Mouse (Mus musculus): Measurements from ENCODE around the gene Gm20388. TPM values are rescaled to one million over a fixed set of nuclear protein-coding genes. Genes with fewer than 3 reads are reported as not detected.
"Not testable (repeated sequence)": the region's sequence is repeated elsewhere in the genome, so short reads cannot be mapped to it uniquely, and the experiment has no call there.

The Gm20388 gene
- polyA plus RNA-seq, 1 experiment, result not detected

DNA sequence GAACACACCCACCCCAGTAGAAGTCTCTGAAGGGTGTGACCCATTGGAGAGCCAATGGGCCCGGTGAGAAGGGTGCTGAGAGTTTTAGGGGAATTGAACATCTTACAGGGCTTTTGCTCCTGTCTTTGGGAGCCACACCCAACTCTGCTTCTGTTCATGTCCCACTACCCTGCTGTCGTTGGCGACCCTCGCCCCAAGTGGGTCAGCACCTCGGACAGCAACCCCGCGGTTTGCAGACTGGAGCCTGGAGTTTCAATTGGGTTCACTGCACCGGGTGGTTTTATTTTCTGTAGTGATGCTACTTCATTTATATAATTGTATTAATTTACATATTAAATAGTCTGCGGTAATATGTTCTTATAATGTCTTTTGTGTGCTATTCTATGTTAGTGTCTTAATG, 3503.6 kb downstream of the Gm20388 start:
- H3K4me3 ChIP-seq (ENCODE audit: insufficient read depth, low read depth, low read length), result peak overlapping the region; percentile 79
- H3K27ac ChIP-seq (ENCODE audit: insufficient read depth, low read depth, low read length), result no peak overlapping the region
- TF ChIP-seq CTCF (IDR thresholded peaks at IDR 0.05; ENCODE audit: insufficient read depth, low read depth, low read length) (no peak), POLR2A (IDR thresholded peaks at IDR 0.05; ENCODE audit: insufficient read depth, low read depth, low read length) (no peak)
- peaks cover 31% of the 10 kb centered on the region for H3K4me1 ChIP-seq (ENCODE audit: control insufficient read depth, insufficient read depth, low read length)
- 5% methylated on average over 9 of the region's 9 CpGs for WGBS

DNA sequence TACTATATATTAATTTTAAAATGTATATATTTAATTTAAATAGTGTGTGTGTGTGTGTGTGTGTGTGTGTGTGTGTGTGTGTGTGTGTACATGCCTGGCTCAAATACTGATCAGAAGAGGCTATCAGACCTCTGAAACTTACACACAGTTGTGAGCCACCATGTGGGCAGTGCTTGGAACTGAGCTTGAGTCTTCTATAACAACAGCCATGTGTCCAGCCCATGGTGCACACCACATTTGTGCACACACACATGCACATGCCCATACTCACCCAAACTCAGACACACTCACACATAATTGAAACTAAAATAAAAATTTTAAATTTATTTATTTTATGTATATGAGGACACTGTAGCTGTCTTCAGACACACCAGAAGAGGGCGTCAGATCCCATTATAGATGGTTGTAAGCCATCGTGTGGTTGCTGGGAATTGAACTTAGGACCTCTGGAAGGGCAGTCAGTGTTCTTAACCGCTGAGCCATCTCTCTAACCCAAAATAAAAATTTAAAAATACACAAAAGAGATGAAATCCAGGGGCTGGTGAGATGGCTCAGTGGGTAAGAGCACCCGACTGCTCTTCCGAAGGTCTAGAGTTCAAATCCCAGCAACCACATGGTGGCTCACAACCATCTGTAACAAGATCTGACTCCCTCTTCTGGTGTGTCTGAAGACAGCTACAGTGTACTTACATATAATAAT, 3504.5 kb downstream of the Gm20388 start:
- not testable (repeated sequence) for H3K4me3 ChIP-seq (ENCODE audit: insufficient read depth, low read depth, low read length); H3K27ac ChIP-seq (ENCODE audit: insufficient read depth, low read depth, low read length)
- 71% methylated on average over 5 of the region's 5 CpGs for WGBS
- peaks cover 27% of the 10 kb centered on the region for H3K4me1 ChIP-seq (ENCODE audit: control insufficient read depth, insufficient read depth, low read length)

DNA sequence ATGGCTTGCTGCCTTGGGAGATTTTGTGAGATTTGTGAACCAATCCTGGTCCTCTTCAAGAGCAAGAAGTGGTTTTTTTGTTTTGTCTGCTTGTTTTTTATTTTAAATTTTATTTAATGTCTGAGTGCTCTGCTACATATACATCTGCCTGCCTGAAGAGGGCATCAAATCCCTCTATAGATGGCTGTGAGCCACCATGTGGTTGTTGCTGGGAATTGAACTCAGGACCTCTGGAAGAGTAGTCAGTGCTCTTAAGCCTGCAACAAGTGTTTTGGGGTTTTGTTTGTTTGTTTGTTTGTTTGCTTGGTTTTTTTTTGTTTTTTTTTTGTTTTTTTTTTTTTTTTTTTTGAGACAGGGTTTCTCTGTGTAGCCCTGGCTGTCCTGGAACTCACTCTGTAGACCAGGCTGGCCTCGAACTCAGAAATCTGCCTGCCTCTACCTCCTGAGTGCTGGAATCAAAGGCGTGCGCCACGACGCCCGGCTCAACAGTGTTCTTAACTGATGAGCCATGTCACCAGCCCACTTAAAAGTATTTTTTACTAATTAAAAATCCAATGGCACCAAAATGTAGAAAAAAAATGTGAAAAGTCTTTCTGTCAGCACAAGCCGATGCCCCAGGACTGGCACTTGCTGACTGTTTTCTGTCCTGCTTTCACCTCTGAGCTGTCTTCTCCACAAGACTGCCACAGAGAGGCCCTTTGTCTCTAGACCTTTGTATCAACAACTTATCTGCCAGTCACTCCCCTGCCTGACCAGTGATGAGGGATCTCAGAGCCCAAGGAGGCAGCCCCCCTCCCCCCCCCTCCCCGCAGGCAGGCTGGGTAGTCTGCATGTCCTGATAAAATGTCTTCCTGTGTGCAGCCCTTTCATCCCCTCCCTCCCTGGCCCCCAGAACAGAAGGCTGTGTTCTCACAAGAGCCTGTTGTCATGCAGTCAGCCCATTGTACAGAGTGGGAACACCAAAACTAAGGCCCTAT, 3505.6 kb downstream of the Gm20388 start:
- 71% methylated on average over 8 of the region's 8 CpGs for WGBS
- Histone ChIP-seq H3K4me1 (ENCODE audit: control insufficient read depth, insufficient read depth, low read length) (peaks cover 31% of the 10 kb centered on the region), H3K27ac (ENCODE audit: insufficient read depth, low read depth, low read length) (no peak overlapping the region), H3K4me3 (ENCODE audit: insufficient read depth, low read depth, low read length) (no peak overlapping the region)
- no peak for TF ChIP-seq POLR2A (IDR thresholded peaks at IDR 0.05; ENCODE audit: insufficient read depth, low read depth, low read length)
- TF ChIP-seq CTCF (IDR thresholded peaks at IDR 0.05; ENCODE audit: insufficient read depth, low read depth, low read length), result no peak

DNA sequence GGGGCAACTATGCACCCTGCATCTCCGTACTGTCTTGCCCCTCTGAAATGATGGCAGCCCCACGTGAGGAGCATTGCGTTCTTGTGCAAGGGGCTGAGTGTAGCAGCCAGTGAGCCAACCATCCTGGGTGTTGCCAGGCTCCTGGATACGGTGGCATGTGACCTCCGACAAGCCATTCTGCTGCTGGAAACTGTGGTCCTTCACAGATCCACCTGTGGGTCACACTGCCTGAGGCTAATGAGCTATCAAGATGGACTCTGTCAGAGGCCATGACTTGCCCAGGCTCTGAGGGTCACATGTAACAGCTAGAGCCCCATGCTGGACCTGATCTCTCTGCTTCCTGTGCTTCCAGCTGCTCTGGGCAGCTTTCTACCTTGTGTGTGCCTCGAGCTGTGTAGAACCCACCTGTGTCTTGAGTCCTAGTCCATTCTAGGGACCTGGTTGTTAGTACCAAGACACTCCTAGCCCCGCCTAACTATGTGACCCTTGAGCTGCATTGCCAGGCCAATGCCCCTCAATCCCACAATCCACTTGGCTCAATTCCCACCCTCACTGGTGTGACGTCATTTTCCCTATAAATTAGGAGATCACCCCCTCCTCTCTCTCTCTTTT, 3506.4 kb downstream of the Gm20388 start:
- peaks cover 35% of the 10 kb centered on the region for H3K4me1 ChIP-seq (ENCODE audit: control insufficient read depth, insufficient read depth, low read length)
- no peak overlapping the region for H3K27ac ChIP-seq (ENCODE audit: insufficient read depth, low read depth, low read length)
- H3K4me3 ChIP-seq (ENCODE audit: insufficient read depth, low read depth, low read length), result no peak overlapping the region
- TF ChIP-seq POLR2A (IDR thresholded peaks at IDR 0.05; ENCODE audit: insufficient read depth, low read depth, low read length) (no peak), CTCF (IDR thresholded peaks at IDR 0.05; ENCODE audit: insufficient read depth, low read depth, low read length) (no peak)
- 54% methylated on average over 8 of the region's 8 CpGs for WGBS

DNA sequence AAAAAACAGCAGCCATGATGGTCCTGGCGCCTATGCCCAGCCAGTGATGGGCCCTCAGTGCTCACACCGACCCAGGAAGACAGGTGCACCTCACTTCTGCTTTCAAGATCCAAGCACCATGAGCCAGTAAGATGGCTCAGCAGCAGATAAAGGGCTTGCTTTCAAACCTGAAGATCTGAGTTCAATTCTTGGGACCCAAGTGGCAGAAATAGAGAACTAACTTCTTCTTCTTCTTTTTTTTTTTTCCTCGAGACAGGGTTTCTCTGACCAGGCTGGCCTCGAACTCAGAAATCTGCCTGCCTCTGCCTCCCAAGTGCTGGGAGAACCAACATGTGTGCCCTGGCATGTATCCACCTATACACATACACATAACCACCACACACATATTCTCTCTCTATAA, 3509.1 kb downstream of the Gm20388 start:
- TF ChIP-seq POLR2A (IDR thresholded peaks at IDR 0.05; ENCODE audit: insufficient read depth, low read depth, low read length) (no peak), CTCF (IDR thresholded peaks at IDR 0.05; ENCODE audit: insufficient read depth, low read depth, low read length) (no peak)
- no peak overlapping the region for H3K27ac ChIP-seq (ENCODE audit: insufficient read depth, low read depth, low read length)
- 87% methylated on average over 4 of the region's 4 CpGs for WGBS
- H3K4me3 ChIP-seq (ENCODE audit: insufficient read depth, low read depth, low read length), result no peak overlapping the region
- peaks cover 31% of the 10 kb centered on the region for H3K4me1 ChIP-seq (ENCODE audit: control insufficient read depth, insufficient read depth, low read length)

- WGBS, result 89% methylated on average over 34 of the region's 34 CpGs
- TF ChIP-seq POLR2A (IDR thresholded peaks at IDR 0.05; ENCODE audit: insufficient read depth, low read depth, low read length), result no peak
- TF ChIP-seq CTCF (IDR thresholded peaks at IDR 0.05; ENCODE audit: insufficient read depth, low read depth, low read length), result no peak
Measured at GRCm38 (mm10) chr8:123420525-123421281, 3510.1 kb downstream of the Gm20388 start.

DNA sequence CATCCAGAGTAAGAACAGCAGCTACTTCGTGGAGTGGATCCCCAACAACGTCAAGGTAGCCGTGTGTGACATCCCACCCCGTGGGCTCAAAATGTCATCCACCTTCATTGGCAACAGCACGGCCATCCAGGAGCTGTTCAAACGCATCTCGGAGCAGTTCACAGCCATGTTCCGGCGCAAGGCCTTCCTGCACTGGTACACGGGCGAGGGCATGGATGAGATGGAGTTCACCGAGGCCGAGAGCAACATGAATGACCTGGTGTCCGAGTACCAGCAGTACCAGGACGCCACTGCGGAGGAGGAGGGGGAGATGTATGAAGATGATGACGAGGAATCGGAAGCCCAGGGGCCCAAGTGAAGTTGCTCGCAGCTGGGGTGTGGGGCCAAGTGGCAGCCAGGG, 3510.7 kb downstream of the Gm20388 start:
- Histone ChIP-seq H3K4me3 (ENCODE audit: insufficient read depth, low read depth, low read length) (no peak overlapping the region), H3K27ac (ENCODE audit: insufficient read depth, low read depth, low read length) (no peak overlapping the region; the same call in 1 of the 2 replicates), H3K4me1 (ENCODE audit: control insufficient read depth, insufficient read depth, low read length) (peaks cover 31% of the 10 kb centered on the region)
- TF ChIP-seq CTCF (IDR thresholded peaks at IDR 0.05; ENCODE audit: insufficient read depth, low read depth, low read length) (no peak), POLR2A (IDR thresholded peaks at IDR 0.05; ENCODE audit: insufficient read depth, low read depth, low read length) (no peak)
- WGBS, result 78% methylated on average over 19 of the region's 19 CpGs

More at GRCm38 (mm10) chr8:123420525-123421281, 3510.1 kb downstream of the Gm20388 start:
- Histone ChIP-seq H3K4me3 (ENCODE audit: insufficient read depth, low read depth, low read length) (no peak overlapping the region), H3K4me1 (ENCODE audit: control insufficient read depth, insufficient read depth, low read length) (peaks cover 31% of the 10 kb centered on the region), H3K27ac (ENCODE audit: insufficient read depth, low read depth, low read length) (no peak overlapping the region)

- H3K4me1 ChIP-seq (ENCODE audit: control insufficient read depth, insufficient read depth, low read length), result peaks cover 23% of the 10 kb centered on the region
- no peak overlapping the region for H3K4me3 ChIP-seq (ENCODE audit: insufficient read depth, low read depth, low read length)
- H3K27ac ChIP-seq (ENCODE audit: insufficient read depth, low read depth, low read length), result 0 out of 2 replicates have a peak overlapping the region, but pooled peaks have one; percentile 50
- WGBS, result 5% methylated on average over 17 of the region's 17 CpGs
- no peak for TF ChIP-seq POLR2A (IDR thresholded peaks at IDR 0.05; ENCODE audit: insufficient read depth, low read depth, low read length)
- peak; percentile 44; the same call in 1 of the 2 replicates for TF ChIP-seq CTCF (IDR thresholded peaks at IDR 0.05; ENCODE audit: insufficient read depth, low read depth, low read length)
Measured at GRCm38 (mm10) chr8:123422056-123422780, 3511.6 kb downstream of the Gm20388 start.

All from olfactory bulb, adult 2 months (tissue).